Mouse (Mus musculus) kidney, embryonic 16.5 days (tissue): ENCODE results near the gene Slc2a6. TPM values are rescaled to one million over a fixed set of nuclear protein-coding genes. Genes with fewer than 3 reads are reported as not detected.

Experiments
- ATAC-seq: fragments of 200-750 bp; cut with Nextera tagmentation; 2 replicates; pipeline ENCODE4 v1.8.0; 2017; ENCODE audit warnings: moderate TSS enrichment; ENCODE audit not compliant: low FRiP score, low TSS enrichment
- H3K27ac ChIP-seq: fragments of 300-500 bp; sonication (generic); 2 replicates; pipeline ENCODE4 v1.5.1; 2014; ENCODE audit warnings: low read length
- H3K27me3 ChIP-seq: fragments of 300-500 bp; sonication (generic); 2 replicates; pipeline ENCODE4 v1.6.1; 2014; ENCODE audit warnings: low read length, control low read depth, mixed read lengths; ENCODE audit not compliant: insufficient read depth
- H3K36me3 ChIP-seq: fragments of 300-500 bp; sonication (generic); 2 replicates; pipeline ENCODE4 v1.6.1; 2014; ENCODE audit warnings: low read length, control low read depth, mixed read lengths; ENCODE audit not compliant: insufficient read depth
- H3K4me1 ChIP-seq: fragments of 300-500 bp; sonication (generic); 2 replicates; pipeline ENCODE4 v1.6.1; 2014; ENCODE audit warnings: low read length, control low read depth, mixed read lengths; ENCODE audit not compliant: insufficient read depth
- H3K4me2 ChIP-seq: fragments of 300-500 bp; sonication (generic); replicated peaks from 2 replicates; pipeline ENCODE4 v1.6.1; 2014; ENCODE audit warnings: low read depth, low read length
- H3K4me3 ChIP-seq: fragments of 300-500 bp; sonication (generic); 2 replicates; pipeline ENCODE4 v1.5.1; 2014; ENCODE audit warnings: mild to moderate bottlenecking, low read length
- H3K9ac ChIP-seq: fragments of 300-500 bp; sonication (generic); replicated peaks from 2 replicates; pipeline ENCODE4 v1.6.1; 2014; ENCODE audit warnings: low read length
- H3K9me3 ChIP-seq: fragments of 300-500 bp; sonication (generic); 2 replicates; pipeline ENCODE4 v1.6.1; 2016; ENCODE audit warnings: low read length, control low read depth
- WGBS: fragments of 180-500 bp; shearing (Covaris S2); extraction: QIAGEN DNeasy Blood & Tissue Kit; methylation state at CpG from one replicate; pipeline ENCODE4 v1.1.7; 2014; 5-methylcytosine and 5-hydroxymethylcytosine counted together
- polyA plus RNA-seq: library from polyadenylated mRNA; unstranded; fragments of >200 nt; fragmentation: Nextera tagmentation; extraction: Ambion mirVana; gene quantifications from 2 replicates; pipeline ENCODE4 v1.2.1, GENCODE M21; 2015

The Slc2a6 gene
- polyA plus RNA-seq, 1 experiment from 2014 or later, result 0.84 TPM

DNA sequence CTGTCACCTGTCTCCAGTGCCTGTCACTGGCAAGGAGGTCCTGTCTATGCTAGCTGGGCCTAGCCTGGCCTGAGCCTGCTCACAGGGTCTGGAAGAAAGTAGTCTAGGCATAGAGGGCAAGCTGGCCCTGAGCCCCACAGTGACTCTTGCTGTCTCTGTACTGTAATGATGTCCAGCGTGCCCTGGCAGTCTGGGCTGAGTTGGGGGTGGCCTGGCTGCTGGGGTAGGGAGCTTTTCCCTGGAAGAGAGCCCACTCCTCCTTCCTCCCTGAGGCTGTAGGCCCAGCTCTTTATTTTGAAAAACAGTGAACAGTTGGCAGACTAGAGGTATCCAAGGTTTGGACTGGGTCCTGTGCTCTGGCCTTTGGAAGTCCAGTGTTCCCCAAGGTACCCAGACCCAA lies 6.7 kb downstream of the Slc2a6 start:
- no peak overlapping the region for H3K4me3 ChIP-seq
- no peaks in the 10 kb centered on the region for H3K4me1 ChIP-seq
- H3K9me3 ChIP-seq, result no peaks in the 10 kb centered on the region
- H3K4me2 ChIP-seq, result no peak overlapping the region
- no peak for ATAC-seq
- no peak overlapping the region for H3K27ac ChIP-seq
- no peak overlapping the region for H3K9ac ChIP-seq
- peaks cover 31% of the 10 kb centered on the region for H3K36me3 ChIP-seq
- 89% methylated on average over 1 of the region's 1 CpGs for WGBS
- H3K27me3 ChIP-seq, result no peaks in the 10 kb centered on the region

DNA sequence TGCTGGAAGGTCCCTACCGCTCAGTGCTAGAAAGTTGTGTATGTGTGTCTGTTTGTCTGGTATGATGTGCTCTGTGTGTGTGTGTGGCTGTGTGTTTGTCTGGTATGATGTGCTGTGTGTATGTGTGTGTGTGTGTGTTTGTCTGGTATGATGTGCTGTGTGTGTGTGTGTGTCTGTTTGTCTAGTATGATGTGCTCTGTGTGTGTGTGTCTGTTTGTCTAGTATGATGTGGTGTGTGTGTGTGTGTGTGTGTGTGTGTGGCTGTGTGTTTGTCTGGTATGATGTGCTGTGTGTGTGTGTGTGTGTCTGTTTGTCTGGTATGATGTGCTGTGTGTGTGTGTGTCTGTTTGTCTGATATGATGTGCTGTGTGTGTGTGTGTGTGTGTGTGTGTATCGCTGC lies 8.3 kb downstream of the Slc2a6 start:
- WGBS, result 94% methylated on average over 2 of the region's 2 CpGs
- Histone ChIP-seq H3K27ac (no peak overlapping the region), H3K36me3 (peaks cover 44% of the 10 kb centered on the region), H3K27me3 (no peaks in the 10 kb centered on the region), H3K4me3 (no peak overlapping the region), H3K4me1 (no peaks in the 10 kb centered on the region), H3K4me2 (no peak overlapping the region), H3K9me3 (no peaks in the 10 kb centered on the region), H3K9ac (no peak overlapping the region)
- ATAC-seq, result no peak

DNA sequence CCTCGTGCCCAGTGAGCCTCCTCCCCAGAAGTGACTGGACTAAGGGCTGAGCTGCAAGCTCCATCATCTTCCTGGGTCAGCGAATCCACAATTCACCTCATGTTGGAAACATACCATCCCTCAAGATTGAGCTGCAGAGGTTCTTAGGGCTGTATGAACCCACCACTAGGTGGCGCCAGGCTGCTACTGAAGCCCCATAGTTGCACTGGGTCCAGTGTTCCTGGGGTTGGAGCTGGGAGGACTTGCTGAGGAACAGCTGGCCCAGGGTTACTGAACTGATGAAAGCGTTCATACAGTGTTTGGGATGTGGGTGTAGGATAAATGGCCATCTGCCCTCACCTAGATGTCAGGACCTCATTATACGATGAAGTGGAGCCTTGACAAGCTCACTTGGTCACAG lies 10.0 kb downstream of the Slc2a6 start:
- H3K9ac ChIP-seq, result no peak overlapping the region
- no peak overlapping the region for H3K4me3 ChIP-seq
- 54% methylated on average over 5 of the region's 5 CpGs for WGBS
- no peaks in the 10 kb centered on the region for H3K4me1 ChIP-seq
- H3K36me3 ChIP-seq, result peaks cover 55% of the 10 kb centered on the region
- H3K4me2 ChIP-seq, result no peak overlapping the region
- H3K27ac ChIP-seq, result no peak overlapping the region
- no peak for ATAC-seq
- no peaks in the 10 kb centered on the region for H3K27me3 ChIP-seq
- no peaks in the 10 kb centered on the region for H3K9me3 ChIP-seq

DNA sequence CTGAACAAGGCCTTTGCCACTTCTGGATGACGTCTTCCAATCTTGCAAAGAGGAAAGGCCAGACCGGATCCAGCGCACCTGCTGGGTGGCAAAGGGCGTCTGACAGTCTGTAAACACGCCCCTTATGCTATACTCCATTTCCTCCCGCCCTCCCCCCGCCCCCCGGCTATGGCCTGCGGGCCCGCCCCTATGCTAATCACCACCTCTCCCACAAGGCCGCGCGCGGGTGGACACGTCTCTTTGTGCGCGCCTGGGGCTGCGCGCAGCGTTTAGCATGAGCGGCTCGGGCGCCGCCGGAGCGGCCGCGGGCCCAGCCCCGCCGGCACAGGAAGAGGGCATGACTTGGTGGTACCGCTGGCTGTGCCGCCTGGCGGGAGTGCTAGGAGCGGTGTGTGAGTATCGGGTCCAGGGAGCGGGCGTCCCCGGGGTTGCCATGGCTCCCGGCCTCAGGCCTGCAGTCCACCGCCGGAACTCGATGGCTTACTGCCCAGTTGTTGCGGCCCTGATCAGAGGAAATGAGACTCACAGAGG lies 18.0 kb downstream of the Slc2a6 start, which contains the start of gene Cacfd1:
TSS of gene Cacfd1 (plus strand) at position 213 of the 531 bp plus-strand sequence.
- no peaks in the 10 kb centered on the region for H3K9me3 ChIP-seq
- H3K27ac ChIP-seq, result peak within 1 kb of the TSS; percentile 83
- H3K9ac ChIP-seq, result peak within 1 kb of the TSS; percentile 95
- peak within 1 kb of the TSS; percentile 81 for H3K4me2 ChIP-seq
- H3K27me3 ChIP-seq, result no peaks in the 10 kb centered on the region
- WGBS, result under 1% methylated on average over 43 of the region's 43 CpGs
- H3K4me3 ChIP-seq, result peak within 1 kb of the TSS; percentile 88
- peaks cover 16% of the 10 kb centered on the region for H3K4me1 ChIP-seq
- H3K36me3 ChIP-seq, result peaks cover 13% of the 10 kb centered on the region
- ATAC-seq, result peak; percentile 97

DNA sequence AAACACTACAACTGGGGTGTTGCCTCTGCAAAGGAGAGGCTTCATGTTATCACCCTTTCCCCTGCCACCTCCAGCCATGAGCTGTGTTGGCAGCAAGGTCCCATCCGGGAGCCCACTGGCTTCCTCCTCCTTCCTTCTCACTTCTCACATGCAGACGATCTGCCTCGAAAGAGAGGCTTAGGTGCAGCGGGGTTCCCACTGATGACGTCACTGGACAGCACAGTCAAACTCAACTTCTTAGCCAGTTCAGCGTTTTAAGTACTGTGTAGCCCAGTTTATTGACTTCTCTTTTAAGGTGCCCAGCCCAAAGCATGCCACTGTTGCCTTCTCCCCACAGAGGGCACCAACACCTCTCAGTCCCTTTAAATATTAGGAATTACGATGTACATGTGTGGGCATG lies 20.1 kb downstream of the Slc2a6 start:
- no peak overlapping the region for H3K27ac ChIP-seq
- no peaks in the 10 kb centered on the region for H3K9me3 ChIP-seq
- H3K27me3 ChIP-seq, result no peaks in the 10 kb centered on the region
- H3K9ac ChIP-seq, result no peak overlapping the region
- H3K4me1 ChIP-seq, result peaks cover 16% of the 10 kb centered on the region
- ATAC-seq, result no peak
- WGBS, result 70% methylated on average over 7 of the region's 7 CpGs
- H3K4me2 ChIP-seq, result no peak overlapping the region
- H3K4me3 ChIP-seq, result no peak overlapping the region
- H3K36me3 ChIP-seq, result no peaks in the 10 kb centered on the region

DNA sequence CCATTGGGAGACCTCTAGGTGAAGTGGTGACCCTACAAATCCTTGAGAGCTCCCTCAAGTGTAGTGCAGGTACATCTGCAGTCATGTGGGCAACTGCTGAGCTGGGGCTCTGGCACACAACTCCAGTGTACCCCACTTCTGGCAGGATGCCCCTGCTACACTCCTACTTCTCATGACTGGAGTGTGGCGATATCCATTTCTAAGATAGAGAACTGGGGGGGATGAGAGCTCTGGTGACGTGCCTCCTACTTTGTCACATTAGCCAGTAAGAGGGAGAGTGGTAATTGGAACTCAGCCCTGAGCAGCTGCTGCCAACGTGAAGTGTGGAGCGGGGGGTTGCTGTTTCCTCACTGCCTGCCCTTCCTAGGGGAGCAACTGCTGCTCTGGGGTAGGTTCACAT lies 21.5 kb downstream of the Slc2a6 start:
- ATAC-seq, result no peak
- Histone ChIP-seq H3K27ac (no peak overlapping the region), H3K27me3 (no peaks in the 10 kb centered on the region), H3K9me3 (no peaks in the 10 kb centered on the region), H3K4me1 (peaks cover 14% of the 10 kb centered on the region), H3K36me3 (no peaks in the 10 kb centered on the region), H3K4me2 (no peak overlapping the region), H3K4me3 (no peak overlapping the region), H3K9ac (no peak overlapping the region)
- WGBS, result 66% methylated on average over 4 of the region's 4 CpGs

DNA sequence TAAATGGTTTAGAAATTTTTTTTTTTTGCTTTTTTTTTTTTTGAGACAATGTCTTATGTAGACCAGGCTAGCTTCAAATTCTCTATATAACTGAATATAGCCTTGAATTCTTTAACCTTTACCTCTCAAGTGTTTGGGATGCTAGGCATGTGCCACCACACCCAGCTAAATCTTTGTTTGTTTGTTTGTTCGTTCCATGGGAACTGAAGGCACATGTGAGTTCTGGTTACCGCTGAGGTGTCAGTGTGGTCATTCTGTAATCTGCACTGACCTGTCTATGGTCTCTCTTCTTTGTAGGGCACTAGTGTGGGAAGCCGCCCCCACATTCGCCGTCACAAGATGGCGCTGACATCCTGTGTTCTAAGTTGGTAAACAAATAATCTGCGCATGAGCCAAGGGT lies 29.8 kb downstream of the Slc2a6 start:
- Histone ChIP-seq H3K27me3 (no peaks in the 10 kb centered on the region), H3K36me3 (no peaks in the 10 kb centered on the region), H3K9ac (no peak overlapping the region), H3K4me1 (no peaks in the 10 kb centered on the region), H3K27ac (no peak overlapping the region), H3K4me2 (no peak overlapping the region), H3K9me3 (no peaks in the 10 kb centered on the region), H3K4me3 (no peak overlapping the region)
- no peak for ATAC-seq
- 92% methylated on average over 7 of the region's 7 CpGs for WGBS

DNA sequence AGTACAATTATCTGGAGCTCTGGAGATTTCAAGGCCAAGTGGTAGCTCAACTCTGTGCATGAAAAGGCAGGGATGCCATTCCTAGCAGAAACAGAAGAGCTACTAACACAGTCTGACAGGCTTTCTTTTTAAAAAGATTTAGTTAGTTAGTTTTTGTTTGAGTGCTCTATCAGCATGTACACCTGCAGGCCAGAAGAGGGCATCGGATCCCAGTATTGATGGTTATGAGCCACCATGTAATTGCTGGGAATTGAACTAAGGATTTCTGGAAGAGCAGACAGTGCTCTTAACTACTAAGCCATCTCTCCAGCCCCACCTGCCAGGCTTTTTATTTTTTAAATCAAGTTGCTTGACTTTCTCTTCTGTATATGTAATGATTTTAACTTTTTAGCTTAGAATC lies 30.3 kb downstream of the Slc2a6 start:
- WGBS, result 92% methylated on average over 1 of the region's 1 CpGs
- Histone ChIP-seq H3K27me3 (no peaks in the 10 kb centered on the region), H3K4me2 (no peak overlapping the region), H3K27ac (no peak overlapping the region), H3K36me3 (no peaks in the 10 kb centered on the region), H3K4me1 (no peaks in the 10 kb centered on the region), H3K9ac (no peak overlapping the region), H3K4me3 (no peak overlapping the region), H3K9me3 (no peaks in the 10 kb centered on the region)
- no peak for ATAC-seq

DNA sequence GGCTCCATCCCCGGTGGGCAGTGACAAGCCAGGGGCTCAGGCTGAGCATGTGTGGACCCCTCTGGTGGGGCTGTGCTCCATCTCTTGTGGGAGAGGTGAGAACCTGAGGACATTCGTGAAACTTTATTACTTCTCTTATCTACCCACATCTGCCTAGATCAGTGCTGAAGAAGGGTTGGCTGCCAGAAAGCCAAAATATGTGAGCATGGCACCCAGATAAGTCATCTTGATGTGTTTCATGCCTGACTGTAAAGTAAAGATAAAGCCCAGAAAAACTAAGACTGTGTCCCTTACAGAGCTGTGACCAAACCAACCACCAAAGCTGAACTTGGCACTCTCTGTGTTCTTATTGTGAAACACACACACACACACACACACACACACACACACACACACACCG lies 33.9 kb downstream of the Slc2a6 start:
- Histone ChIP-seq H3K9ac (no peak overlapping the region), H3K27me3 (no peaks in the 10 kb centered on the region), H3K4me1 (no peaks in the 10 kb centered on the region), H3K27ac (no peak overlapping the region), H3K4me3 (no peak overlapping the region), H3K4me2 (no peak overlapping the region), H3K9me3 (no peaks in the 10 kb centered on the region), H3K36me3 (no peaks in the 10 kb centered on the region)
- no peak for ATAC-seq
- WGBS, result 70% methylated on average over 3 of the region's 3 CpGs

DNA sequence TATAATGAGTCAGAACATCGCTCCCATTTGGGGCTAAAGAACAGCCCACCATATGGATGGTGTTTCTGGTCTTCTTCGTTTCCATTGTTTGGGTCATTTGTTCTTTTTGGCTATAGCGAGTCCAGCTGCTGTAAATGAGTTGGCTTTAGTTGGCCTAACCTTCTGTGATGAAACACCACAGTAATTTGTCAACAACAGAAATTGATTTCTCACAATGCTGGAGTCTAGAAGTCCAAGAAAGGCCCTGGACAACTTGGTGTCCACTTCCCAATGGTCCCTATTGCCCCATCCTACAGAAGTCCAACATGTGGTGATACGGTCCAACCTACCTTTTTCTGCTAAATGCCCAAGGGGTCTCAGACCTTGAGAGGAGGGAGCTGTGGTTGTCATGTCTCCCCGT lies 43.2 kb downstream of the Slc2a6 start:
- Histone ChIP-seq H3K27ac (no peak overlapping the region), H3K9ac (no peak overlapping the region), H3K36me3 (no peaks in the 10 kb centered on the region), H3K27me3 (no peaks in the 10 kb centered on the region), H3K4me3 (no peak overlapping the region), H3K4me2 (no peak overlapping the region), H3K4me1 (no peaks in the 10 kb centered on the region), H3K9me3 (no peaks in the 10 kb centered on the region)
- 89% methylated on average over 5 of the region's 5 CpGs for WGBS
- no peak for ATAC-seq
